In genomic region chr6:119328521-119329115, GRCm38 (mm10) we compare ENCODE assay signal across 11 mouse cellular contexts. TPM values are rescaled to one million over a fixed set of nuclear protein-coding genes. Genes with fewer than 3 reads are reported as not detected.
A peak's percentile ranks its signal among the peaks of the same experiment; 100 is the strongest.
DNase-seq lines count a peak whose midpoint lies in the region; ATAC-seq and TF ChIP-seq lines count a peak whose summit lies in the region.
"Had no signal": no experiment of that assay in that cellular context is flagged by ENCODE, and none has a peak within 500 bp of the region (broad histone marks: within the 10 kb centered on the region; RNA-seq: fewer than 3 reads in every experiment).

No protein-coding gene starts in this region.

- intact Hi-C loops in left cerebral cortex, postnatal 14 days (cut with DNase I): loop anchor here (5.0 kb wide), 1 partner anchor 101 kb away; no protein-coding TSS in a partner anchor
- intact Hi-C loops in left cerebral cortex, postnatal 4 days (cut with DNase I): loop anchor here (5.0 kb wide), 1 partner anchor 106 kb away; no protein-coding TSS in a partner anchor

- no peak overlapping the region for H3K9ac ChIP-seq in intestine, postnatal 0 days (ENCODE audit: low read depth, low read length)
- H3K9ac ChIP-seq: limb, embryonic 15.5 days had no signal

- WGBS in olfactory bulb, adult 2 months: 9% methylated on average over 10 of the region's 11 CpGs
- WGBS in intestine, postnatal 0 days: 12% methylated on average over 11 of the region's 11 CpGs

- H3K4me2 ChIP-seq in intestine, postnatal 0 days (replicated peaks; ENCODE audit: low read depth): no peak overlapping the region
- H3K4me2 ChIP-seq: limb, embryonic 15.5 days had no signal

- H3K27me3 ChIP-seq in intestine, postnatal 0 days (replicated peaks; ENCODE audit: control insufficient read depth, insufficient read depth, low read length): peaks cover 41% of the 10 kb centered on the region

- no peak for TF ChIP-seq CTCF in olfactory bulb, adult 2 months (IDR thresholded peaks at IDR 0.05; ENCODE audit: insufficient read depth, low read depth, low read length)
- TF ChIP-seq CTCF in intestine, postnatal 0 days (IDR thresholded peaks at IDR 0.05; ENCODE audit: low read depth): no peak

- ATAC-seq in intestine, postnatal 0 days: no peak

- no peaks in the 10 kb centered on the region for H3K9me3 ChIP-seq in intestine, postnatal 0 days (ENCODE audit: control insufficient read depth)
- H3K9me3 ChIP-seq: limb, embryonic 15.5 days had no signal

- no peak for TF ChIP-seq POLR2A in olfactory bulb, adult 2 months (IDR thresholded peaks at IDR 0.05; ENCODE audit: insufficient read depth, low read depth, low read length)

- DNase-seq in cerebellum, postnatal 14 days: peak; percentile 55 to 76
- DNase-seq in cerebellum, adult 11 months: no peak
- peak; percentile 49 to 59 for DNase-seq in left cerebral cortex, postnatal 14 days (ENCODE audit: low spot score in 2 of 2)
- DNase-seq in left cerebral cortex, adult 8-10 months (ENCODE audit: low spot score in 2 of 2): no peak
- DNase-seq in left cerebral cortex, postnatal 4 days: peak; percentile 70
- DNase-seq in thymus, postnatal 14 days: no peak
- DNase-seq: adrenal gland, adult 8-10 months; thymus, postnatal 36 days had no signal

- no peaks in the 10 kb centered on the region for H3K36me3 ChIP-seq in intestine, postnatal 0 days (ENCODE audit: control insufficient read depth, insufficient read depth)
- H3K36me3 ChIP-seq: limb, embryonic 15.5 days had no signal

- peak overlapping the region; percentile 98 for H3K27ac ChIP-seq in olfactory bulb, adult 2 months (ENCODE audit: insufficient read depth, low read depth, low read length)
- no peak overlapping the region for H3K27ac ChIP-seq in intestine, postnatal 0 days (ENCODE audit: low read depth, low read length)
- H3K27ac ChIP-seq: limb, embryonic 15.5 days had no signal

- peak overlapping the region; percentile 91 for H3K4me3 ChIP-seq in olfactory bulb, adult 2 months (ENCODE audit: insufficient read depth, low read depth, low read length)
- H3K4me3 ChIP-seq in intestine, postnatal 0 days (ENCODE audit: low read depth, low read length): no peak overlapping the region
- H3K4me3 ChIP-seq: limb, embryonic 15.5 days had no signal

- peaks cover 61% of the 10 kb centered on the region for H3K4me1 ChIP-seq in olfactory bulb, adult 2 months (ENCODE audit: control insufficient read depth, insufficient read depth, low read length)
- no peaks in the 10 kb centered on the region for H3K4me1 ChIP-seq in intestine, postnatal 0 days (replicated peaks; ENCODE audit: control insufficient read depth, insufficient read depth, low read length)

RNA-seq across cellular contexts. Expression of gene Lrtm2, which starts 1.9 kb away (rescaled TPM):
- total RNA-seq in left cerebral cortex, postnatal 14 days (2021): 10 to 100 TPM; 43.5 to 48.3 TPM
- total RNA-seq in left cerebral cortex, adult 8-10 months (2022): 10 to 100 TPM; 65.9 to 70.9 (median 70.2) TPM
- 10 to 100 TPM; 21.5 to 22.5 TPM for total RNA-seq in left cerebral cortex, postnatal 4 days (2021)
- polyA plus RNA-seq in olfactory bulb, adult 2 months (2012; ENCODE audit: insufficient read depth, insufficient read length, low replicate concordance, missing spikeins): not detected in 2 replicates
- polyA plus RNA-seq in intestine, postnatal 0 days (2015; fragmentation: Nextera tagmentation; extraction: Ambion mirVana): 0.04 TPM in 2 replicates

Comparison
In these comparisons a context has a peak if more than half of its experiments do, and no peak if none do; other contexts are left out.
1. DNase-seq: peak in cerebellum, postnatal 14 days (2 of 2), left cerebral cortex, postnatal 14 days (2 of 2) and left cerebral cortex, postnatal 4 days (single experiment); none in cerebellum, adult 11 months (single experiment), left cerebral cortex, adult 8-10 months (0 of 2) and thymus, postnatal 14 days (single experiment).